Mouse (Mus musculus) MEL (cell line): ENCODE results near the gene Cox6a2. TPM values are rescaled to one million over a fixed set of nuclear protein-coding genes. Genes with fewer than 3 reads are reported as not detected.

Source experiments
- DNase-seq: peaks from one replicate; pipeline ENCODE4 v3.0.0; 2011; ENCODE audit warnings: low read depth, low spot score
- H3K27ac ChIP-seq: 2 replicates; pipeline ENCODE4 v1.5.1; 2012; ENCODE audit warnings: low read depth, mild to moderate bottlenecking, control low read depth, low read length, moderate library complexity; ENCODE audit not compliant: control insufficient read depth
- H3K27me3 ChIP-seq, 2 experiments: fragments of 150-350 bp in 1 of 2; sonication (generic) in 1 of 2; 2 replicates each; pipeline ENCODE4 v1.6.1; 2012; ENCODE audit warnings: low read length in 2 of 2, mild to moderate bottlenecking in 2 of 2, improper control_type of control experiment in 1 of 2, moderate library complexity in 1 of 2; ENCODE audit not compliant: insufficient read depth in 2 of 2, control insufficient read depth in 1 of 2
- H3K36me3 ChIP-seq, 2 experiments: 2 replicates each; pipeline ENCODE4 v1.6.1; 2012 to 2014; ENCODE audit warnings: low read length in 2 of 2, improper control_type of control experiment in 1 of 2, inconsistent platforms in 1 of 2, mild to moderate bottlenecking in 1 of 2; ENCODE audit not compliant: insufficient read depth in 2 of 2, control insufficient read depth in 1 of 2
- H3K4me1 ChIP-seq, 2 experiments: fragments of 150-350 bp in 1 of 2; sonication (generic) in 1 of 2; 2 replicates each; pipeline ENCODE4 v1.6.1; 2012; ENCODE audit warnings: low read length in 2 of 2, improper control_type of control experiment in 1 of 2, mild to moderate bottlenecking in 1 of 2; ENCODE audit not compliant: insufficient read depth in 2 of 2, control insufficient read depth in 1 of 2
- H3K4me3 ChIP-seq, 2 experiments: fragments of 150-350 bp in 1 of 2; sonication (generic) in 1 of 2; 2 replicates each; pipeline ENCODE4 v1.5.1; 2012; ENCODE audit warnings: low read depth in 2 of 2, low read length in 2 of 2, mild to moderate bottlenecking in 2 of 2, moderate library complexity in 2 of 2, control low read depth in 1 of 2, improper control_type of control experiment in 1 of 2; ENCODE audit not compliant: control insufficient read depth in 1 of 2, insufficient read depth in 1 of 2
- H3K79me2 ChIP-seq: 2 replicates; pipeline ENCODE4 v1.6.1; 2012; ENCODE audit warnings: mild to moderate bottlenecking, low read length, moderate library complexity; ENCODE audit not compliant: control insufficient read depth, poor library complexity, insufficient read depth
- H3K9ac ChIP-seq: 2 replicates; pipeline ENCODE4 v1.6.1; 2012; ENCODE audit warnings: low read depth, mild to moderate bottlenecking, control low read depth, low read length, moderate library complexity; ENCODE audit not compliant: control insufficient read depth, poor library complexity, severe bottlenecking
- H3K9me3 ChIP-seq: fragments of 150-350 bp; sonication (generic); replicated peaks from 2 replicates; pipeline ENCODE4 v1.6.1; 2012; ENCODE audit warnings: mild to moderate bottlenecking, low read length, improper control_type of control experiment, moderate library complexity; ENCODE audit not compliant: insufficient read depth
- CHD1 ChIP-seq: IDR thresholded peaks from 2 replicates; pipeline ENCODE4 v1.6.1; 2012; ENCODE audit warnings: low read depth, mild to moderate bottlenecking, inconsistent platforms, low read length, improper control_type of control experiment
- CHD2 ChIP-seq: IDR thresholded peaks from 2 replicates; pipeline ENCODE4 v1.6.1; 2011; ENCODE audit warnings: low read length, improper control_type of control experiment
- CTCF ChIP-seq, 3 experiments: IDR thresholded peaks in 2 of 3; conservative IDR thresholded peaks in 1 of 3; 2 replicates each; pipeline ENCODE4 v1.5.1; 2011 to 2012; ENCODE audit warnings: low read length in 3 of 3, low read depth in 2 of 3, mild to moderate bottlenecking in 2 of 3, improper control_type of control experiment in 1 of 3, inconsistent platforms in 1 of 3, mixed read lengths in 1 of 3, moderate library complexity in 1 of 3; ENCODE audit not compliant: control insufficient read depth in 1 of 3, insufficient read depth in 1 of 3, poor library complexity in 1 of 3, severe bottlenecking in 1 of 3
- E2F4 ChIP-seq: IDR thresholded peaks from 2 replicates; pipeline ENCODE4 v1.6.1; 2011; ENCODE audit warnings: low read depth, low read length, improper control_type of control experiment, borderline replicate concordance
- ETS1 ChIP-seq: IDR thresholded peaks from 2 replicates; pipeline ENCODE4 v1.6.1; 2012; ENCODE audit warnings: low read depth, mild to moderate bottlenecking, inconsistent platforms, low read length, improper control_type of control experiment, moderate library complexity
- GABPA ChIP-seq: IDR thresholded peaks from 2 replicates; pipeline ENCODE4 v1.6.1; 2012; ENCODE audit warnings: low read depth, mild to moderate bottlenecking, inconsistent platforms, low read length, improper control_type of control experiment, moderate library complexity
- GATA1 ChIP-seq: IDR thresholded peaks from 2 replicates; pipeline ENCODE4 v1.6.1; 2011; ENCODE audit warnings: low read depth, low read length, improper control_type of control experiment
- HCFC1 ChIP-seq: IDR thresholded peaks from 2 replicates; pipeline ENCODE4 v1.6.1; 2012; ENCODE audit warnings: low read depth, mild to moderate bottlenecking, inconsistent platforms, low read length, improper control_type of control experiment, moderate library complexity
- KAT2A ChIP-seq: conservative IDR thresholded peaks from 2 replicates; pipeline ENCODE4 v1.6.1; 2012; ENCODE audit warnings: low read depth, low read length, improper control_type of control experiment, inconsistent platforms
- MYB ChIP-seq: IDR thresholded peaks from 2 replicates; pipeline ENCODE4 v1.6.1; 2011; ENCODE audit warnings: mild to moderate bottlenecking, low read depth, low read length, improper control_type of control experiment
- NELFE ChIP-seq: IDR thresholded peaks from 2 replicates; pipeline ENCODE4 v1.6.1; 2011; ENCODE audit warnings: low read depth, low read length, improper control_type of control experiment
- POLR2A ChIP-seq, 2 experiments: IDR thresholded peaks; 2 replicates each; pipeline ENCODE4 v1.6.1; 2011 to 2012; ENCODE audit warnings: low read length in 2 of 2, mild to moderate bottlenecking in 2 of 2, control low read depth in 1 of 2, improper control_type of control experiment in 1 of 2, low read depth in 1 of 2, moderate library complexity in 1 of 2; ENCODE audit not compliant: control insufficient read depth in 1 of 2, insufficient read depth in 1 of 2, poor library complexity in 1 of 2
- RAD21 ChIP-seq: IDR thresholded peaks from 2 replicates; pipeline ENCODE4 v1.6.1; 2011; ENCODE audit warnings: mild to moderate bottlenecking, low read depth, low read length, improper control_type of control experiment
- SMC3 ChIP-seq: IDR thresholded peaks from 2 replicates; pipeline ENCODE4 v1.6.1; 2011; ENCODE audit warnings: low read depth, low read length, improper control_type of control experiment
- TBP ChIP-seq: IDR thresholded peaks from 2 replicates; pipeline ENCODE4 v1.8.0; 2011; ENCODE audit warnings: low read depth, low read length, improper control_type of control experiment
- UBTF ChIP-seq: IDR thresholded peaks from 2 replicates; pipeline ENCODE4 v1.6.1; 2012; ENCODE audit warnings: low read depth, mild to moderate bottlenecking, inconsistent platforms, low read length, improper control_type of control experiment, moderate library complexity, borderline replicate concordance; ENCODE audit not compliant: insufficient read depth
- ZC3H11A ChIP-seq: IDR thresholded peaks from 2 replicates; pipeline ENCODE4 v1.6.1; 2012; ENCODE audit warnings: low read depth, mild to moderate bottlenecking, inconsistent platforms, low read length, improper control_type of control experiment
- ZKSCAN1 ChIP-seq: IDR thresholded peaks from 2 replicates; pipeline ENCODE4 v1.6.1; 2012; ENCODE audit warnings: low read depth, mild to moderate bottlenecking, inconsistent platforms, low read length, improper control_type of control experiment, moderate library complexity
- ZMIZ1 ChIP-seq: IDR thresholded peaks from 2 replicates; pipeline ENCODE4 v1.6.1; 2012; ENCODE audit warnings: low read depth, mild to moderate bottlenecking, inconsistent platforms, low read length, improper control_type of control experiment, moderate library complexity
- polyA plus RNA-seq, 2 experiments: library from polyadenylated mRNA; stranded (reverse) in 1 of 2; unstranded in 1 of 2; fragments of >175 nt in 1 of 2; fragments of >200 nt in 1 of 2; gene quantifications; 2 replicates each; pipeline versions ENCODE4 v1.2.1 to v1.2.4; 2012; ENCODE audit warnings: low replicate concordance in 2 of 2, low read depth in 1 of 2; ENCODE audit not compliant: insufficient read length in 2 of 2, insufficient read depth in 1 of 2, missing spikeins in 1 of 2
- total RNA-seq: library from RNA; depleted of rRNA; stranded (reverse); fragments of 300-350 nt; gene quantifications from 2 replicates; pipeline ENCODE4 v1.2.3, GENCODE M21; 2012

Cox6a2 gene
- total and polyA plus RNA-seq, 3 experiments, result 2.9 to 18.2 TPM; not detected in 1

- no peaks in the 10 kb centered on the region for H3K79me2 ChIP-seq
- no peaks in the 10 kb centered on the region for H3K4me1 ChIP-seq
- H3K27me3 ChIP-seq, result no peaks in the 10 kb centered on the region
- H3K27ac ChIP-seq, result no peak overlapping the region
- no peak overlapping the region for H3K4me3 ChIP-seq
- no peak for DNase-seq
- no peaks in the 10 kb centered on the region for H3K9me3 ChIP-seq
- no peaks in the 10 kb centered on the region for H3K36me3 ChIP-seq
- TF ChIP-seq ZKSCAN1, result no peak
- H3K9ac ChIP-seq, result no peak overlapping the region
Observed at GRCm38 (mm10) chr7:128245547-128245946, 39.4 kb upstream of the Cox6a2 start.

GRCm38 (mm10) chr7:128244410-128245025 lies 38.3 kb upstream of the Cox6a2 start:
- H3K4me1 ChIP-seq, result peaks cover 0 to under 1% of the 10 kb centered on the region in 2 experiments; a peak in 1 of 4 replicates

GRCm38 (mm10) chr7:128243921-128244320 lies 37.7 kb upstream of the Cox6a2 start:
- Histone ChIP-seq H3K27me3 (no peaks in the 10 kb centered on the region), H3K4me3 (no peak overlapping the region), H3K36me3 (peaks cover 0 to 3% of the 10 kb centered on the region in 2 experiments; a peak in 2 of 4 replicates), H3K9me3 (no peaks in the 10 kb centered on the region), H3K79me2 (peaks cover 2% of the 10 kb centered on the region; the same call in 1 of the 2 replicates), H3K27ac (no peak overlapping the region), H3K4me1 (peaks cover 0 to 6% of the 10 kb centered on the region in 2 experiments; a peak in 1 of 4 replicates), H3K9ac (no peak overlapping the region)
- TF ChIP-seq ZC3H11A (no peak), CHD2 (no peak), ZKSCAN1 (no peak)
- no peak for DNase-seq

More at GRCm38 (mm10) chr7:128244410-128245025, 38.3 kb upstream of the Cox6a2 start:
- Histone ChIP-seq H3K36me3 (no peaks in the 10 kb centered on the region), H3K27me3 (no peaks in the 10 kb centered on the region), H3K9me3 (no peaks in the 10 kb centered on the region), H3K27ac (no peak overlapping the region), H3K79me2 (no peaks in the 10 kb centered on the region), H3K9ac (no peak overlapping the region), H3K4me3 (no peak overlapping the region)
- no peak for DNase-seq
- TF ChIP-seq GATA1 (no peak), KAT2A (no peak), ZC3H11A (no peak), MYB (no peak), CTCF (IDR thresholded peaks at IDR 0.05 in 2 of 3, conservative IDR thresholded peaks at IDR 0.05 in 1 of 3; ENCODE audit: control insufficient read depth in 1 of 3, insufficient read depth in 1 of 3, low read depth in 2 of 3, low read length in 3 of 3, poor library complexity in 1 of 3, severe bottlenecking in 1 of 3) (no peak), ZMIZ1 (no peak), RAD21 (no peak), NELFE (no peak), HCFC1 (no peak), E2F4 (no peak), TBP (no peak), GABPA (no peak), POLR2A (IDR thresholded peaks at IDR 0.05; ENCODE audit: control insufficient read depth in 1 of 2, insufficient read depth in 1 of 2, low read depth in 1 of 2, low read length in 2 of 2, poor library complexity in 1 of 2) (no peak), SMC3 (no peak), ETS1 (no peak), UBTF (no peak), CHD1 (no peak)
